Mouse (Mus musculus): ENCODE data around the gene Hoxb6.

DNA sequence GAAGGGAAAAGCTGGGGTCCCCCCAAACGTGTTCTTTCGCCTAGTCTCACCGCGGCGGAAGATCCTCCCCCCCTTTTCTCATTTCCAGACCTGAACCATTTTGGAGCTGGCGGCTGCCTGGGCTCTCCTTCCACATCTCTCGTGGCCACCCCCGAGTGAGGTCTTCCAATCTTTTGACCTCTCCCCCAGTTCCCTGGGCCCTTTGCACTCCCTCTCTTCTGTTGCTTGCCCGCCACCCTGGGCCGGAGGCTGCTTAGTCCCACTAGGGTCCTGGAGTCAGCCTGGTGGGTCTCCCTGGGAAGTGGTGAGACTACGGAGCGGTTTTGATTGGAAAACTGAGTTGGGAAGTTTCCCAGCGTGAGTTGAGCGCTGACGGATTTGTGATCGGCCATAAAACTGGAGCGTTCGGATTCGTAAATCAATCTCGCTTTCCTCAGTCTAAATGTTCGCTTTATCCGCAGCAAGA, 33.5 kb downstream of the Hoxb6 start:
- no peak for TF ChIP-seq CTCF (IDR thresholded peaks at IDR 0.05; ENCODE audit: borderline replicate concordance, control insufficient read depth, extremely low read depth, insufficient read depth, low read length, poor library complexity)
- TF ChIP-seq POLR2A (IDR thresholded peaks at IDR 0.05; ENCODE audit: control insufficient read depth, extremely low read depth, insufficient read depth, low read length, poor library complexity) = no peak
